In the genomic region with DNA sequence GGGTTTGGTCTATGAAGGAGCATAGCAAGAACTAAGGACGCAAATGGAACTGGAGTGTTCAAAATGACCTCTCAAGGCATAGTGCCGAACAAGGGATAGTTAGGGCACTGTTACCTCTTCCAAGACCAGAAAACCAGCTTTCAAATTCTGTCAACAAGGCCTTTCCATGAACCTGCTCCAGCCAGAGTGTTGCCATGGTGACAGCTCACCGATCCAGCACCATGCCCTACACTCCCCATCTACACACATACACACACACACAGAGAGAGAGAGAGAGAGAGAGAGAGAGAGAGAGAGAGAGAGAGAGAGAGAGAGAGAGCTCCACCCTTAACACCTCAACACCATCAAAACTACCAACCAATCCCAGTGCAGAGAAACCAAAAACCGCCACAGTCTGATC, we compare ENCODE assay signal across 17 mouse cellular contexts.
"Had no signal": no experiment of that assay in that cellular context is flagged by ENCODE, and none has a peak within 500 bp of the region (broad histone marks: within the 10 kb centered on the region; RNA-seq: fewer than 3 reads in every experiment).

No protein-coding gene starts in this region.

- H3K27ac ChIP-seq: intestine, embryonic 15.5 days; limb, embryonic 13.5 days; liver, embryonic 13.5 days; macrophage; midbrain, embryonic 12.5 days; neural tube, embryonic 13.5 days had no signal

- H3K4me2 ChIP-seq: intestine, embryonic 15.5 days; limb, embryonic 13.5 days; liver, embryonic 13.5 days; lung, embryonic 14.5 days; midbrain, embryonic 12.5 days; neural tube, embryonic 13.5 days had no signal

- H3K27me3 ChIP-seq: intestine, embryonic 15.5 days; limb, embryonic 13.5 days; liver, embryonic 13.5 days; midbrain, embryonic 12.5 days; neural tube, embryonic 13.5 days had no signal

- H3K4me3 ChIP-seq: intestine, embryonic 15.5 days; limb, embryonic 13.5 days; liver, embryonic 13.5 days; midbrain, embryonic 12.5 days; myocyte; neural tube, embryonic 13.5 days had no signal

- H3K9me3 ChIP-seq: intestine, embryonic 15.5 days; limb, embryonic 13.5 days; liver, embryonic 13.5 days; midbrain, embryonic 12.5 days; neural tube, embryonic 13.5 days had no signal

- H3K4me1 ChIP-seq: intestine, embryonic 15.5 days; limb, embryonic 13.5 days; liver, embryonic 13.5 days; midbrain, embryonic 12.5 days; neural tube, embryonic 13.5 days had no signal

- H3K36me3 ChIP-seq: intestine, embryonic 15.5 days; limb, embryonic 13.5 days; liver, embryonic 13.5 days had no signal

- H3K9ac ChIP-seq: intestine, embryonic 15.5 days; limb, embryonic 13.5 days; liver, embryonic 13.5 days; lung, embryonic 14.5 days; midbrain, embryonic 12.5 days; neural tube, embryonic 13.5 days had no signal

- DNase-seq: kidney, adult 11 months; kidney, adult 9 months; kidney, postnatal 10 days; left cerebral cortex, postnatal 4 days; liver, embryonic 13.5 days; lung, embryonic 14.5 days; retina, postnatal 1 day; right cerebral cortex, postnatal 25 days; spleen, adult 18-20 months; thymus, postnatal 25 days had no signal

- ATAC-seq: intestine, embryonic 15.5 days; lung, postnatal 0 days had no signal
